Mouse (Mus musculus): ENCODE results near the gene Cyp2d22.
"Not testable (repeated sequence)": the region's sequence is repeated elsewhere in the genome, so short reads cannot be mapped to it uniquely, and the experiment has no call there.

The Cyp2d22 gene

DNA sequence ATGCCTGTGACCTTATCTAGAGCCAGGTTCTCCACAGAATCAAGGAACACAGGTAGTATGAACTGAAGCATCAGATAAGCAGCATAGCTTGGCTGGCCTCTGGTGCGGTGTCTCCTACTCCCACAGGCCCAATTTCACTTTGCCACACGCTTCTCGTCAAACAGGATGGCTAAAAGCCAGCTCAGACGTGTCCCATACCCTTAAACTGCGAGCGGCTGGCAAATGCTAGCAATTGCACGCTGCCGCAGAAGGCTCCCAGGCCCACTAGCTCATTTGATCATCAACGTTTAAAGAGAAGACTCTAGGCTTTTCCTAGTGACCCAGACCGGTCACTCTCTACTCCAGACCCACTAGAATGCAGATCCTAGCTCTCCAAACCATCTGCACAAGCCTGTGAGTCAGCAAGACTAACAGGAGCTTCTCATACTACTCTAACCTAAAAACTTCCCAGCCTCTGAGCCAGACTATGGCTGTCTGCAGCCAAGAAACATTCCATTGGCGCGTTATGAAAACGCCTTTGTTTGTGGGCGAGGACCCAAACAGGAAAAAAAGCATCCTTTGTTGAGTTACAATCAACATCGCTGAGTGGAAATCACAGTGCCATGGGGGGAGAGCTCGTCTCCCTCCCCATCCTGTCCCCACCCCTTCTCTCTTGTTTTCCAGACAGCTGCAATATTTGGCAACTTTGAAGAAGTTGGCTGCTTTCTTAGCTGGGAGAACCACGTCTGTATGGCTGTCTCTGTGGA is 3.5 kb downstream of the Cyp2d22 start:
- no peak for DNase-seq (ENCODE audit: low read depth, low spot score)

DNA sequence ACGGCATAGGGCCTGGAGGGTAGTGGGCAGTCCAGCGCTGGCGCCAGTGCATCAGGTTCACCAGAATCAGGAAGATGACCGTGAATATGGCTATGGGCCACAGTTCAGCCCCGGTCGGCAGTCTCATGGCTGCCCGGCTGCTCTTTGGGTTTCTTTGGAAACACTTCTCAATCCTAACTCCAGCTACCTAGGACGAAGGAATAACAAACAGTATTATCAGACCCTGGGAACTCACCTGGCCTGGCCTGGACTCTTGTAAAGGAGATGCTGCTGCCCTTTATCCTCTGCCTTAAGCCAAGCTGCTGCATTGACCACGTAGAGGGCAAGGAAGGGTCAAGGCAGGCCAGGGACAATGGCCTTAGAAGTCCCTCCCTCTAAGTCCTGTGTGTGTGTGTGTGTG is 4.2 kb downstream of the Cyp2d22 start:
- no peak for DNase-seq (ENCODE audit: low read depth, low spot score)

DNA sequence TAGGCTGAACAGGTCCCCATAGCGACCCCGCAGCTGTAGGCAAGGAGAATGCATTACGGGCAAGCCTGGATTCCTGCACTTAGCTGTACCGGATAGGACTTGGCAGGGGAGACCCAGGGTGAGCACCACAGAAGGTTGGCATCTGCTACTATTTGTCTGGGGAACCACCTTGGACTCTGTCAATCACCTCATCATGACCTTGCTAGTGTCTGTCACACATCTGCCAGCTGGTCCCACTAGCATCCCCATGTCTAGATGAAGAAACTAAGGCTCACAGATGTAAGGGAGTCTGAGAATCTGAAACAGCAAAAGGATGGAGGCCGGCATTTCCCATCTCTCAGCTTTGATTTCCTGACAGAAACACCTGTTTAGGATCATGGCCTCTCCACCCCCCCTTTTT is 5.6 kb downstream of the Cyp2d22 start:
- no peak for DNase-seq (ENCODE audit: low read depth, low spot score)

DNA sequence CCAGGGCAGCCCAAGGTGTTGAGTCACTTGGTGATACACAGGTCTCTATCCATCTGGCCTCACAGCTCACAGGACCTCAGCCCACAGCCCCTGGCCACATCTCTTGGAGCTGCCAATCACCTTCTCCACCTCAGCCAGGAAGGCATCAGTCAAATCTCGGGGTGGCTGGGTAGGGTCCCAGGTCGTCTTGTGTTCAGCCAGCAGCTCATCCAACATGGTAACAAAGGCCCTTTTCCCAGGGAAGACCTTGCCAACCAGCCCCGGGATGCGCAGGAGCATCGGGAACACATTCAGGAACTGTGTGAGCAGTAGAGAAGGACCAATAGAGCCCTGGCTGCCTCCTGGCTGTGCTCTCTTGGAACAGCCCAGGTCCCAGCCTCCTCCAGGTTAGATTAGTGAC is 7.1 kb downstream of the Cyp2d22 start:
- DNase-seq (ENCODE audit: low read depth, low spot score): no peak

DNA sequence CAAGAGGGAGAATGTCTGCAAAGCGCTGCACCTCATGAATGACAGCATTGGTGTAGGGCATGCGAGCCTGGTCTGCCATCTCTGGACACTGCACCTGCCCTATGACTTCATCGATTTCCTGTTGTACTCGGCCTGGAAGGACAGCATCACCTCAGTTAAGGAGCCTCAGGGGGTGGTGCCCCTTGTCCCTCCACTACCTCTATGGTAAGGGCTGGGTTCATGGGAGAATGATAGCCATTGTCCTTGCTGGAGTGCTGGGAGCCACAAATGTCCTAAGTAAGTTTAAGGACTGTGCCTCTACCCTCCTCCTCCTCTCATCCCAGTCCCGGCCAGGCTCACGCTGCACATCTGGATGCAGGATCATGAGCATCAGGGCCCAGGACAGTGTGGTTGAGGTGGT is 7.6 kb downstream of the Cyp2d22 start:
- DNase-seq (ENCODE audit: low read depth, low spot score): no peak

DNA sequence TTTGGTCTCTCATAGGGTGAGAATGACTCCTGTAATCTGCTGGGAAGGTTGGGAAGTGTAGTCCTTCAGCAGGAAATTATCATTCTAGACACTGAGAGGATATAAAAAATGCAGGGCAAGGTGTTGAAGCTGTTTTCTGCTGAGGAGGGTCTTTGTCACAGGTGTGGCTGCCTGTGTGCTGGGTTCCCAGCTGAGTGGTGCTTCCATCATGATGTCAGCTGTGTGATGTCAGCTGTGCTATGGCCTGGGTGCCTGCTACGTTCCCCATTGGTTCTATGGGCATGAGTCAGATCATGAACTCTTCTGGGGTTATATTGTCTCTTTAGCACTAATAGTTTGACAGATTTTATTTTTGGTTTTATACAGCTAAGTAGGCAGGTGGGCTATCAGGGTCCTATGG is 11.2 kb downstream of the Cyp2d22 start:
- DNase-seq (ENCODE audit: low read depth, low spot score): no peak

DNA sequence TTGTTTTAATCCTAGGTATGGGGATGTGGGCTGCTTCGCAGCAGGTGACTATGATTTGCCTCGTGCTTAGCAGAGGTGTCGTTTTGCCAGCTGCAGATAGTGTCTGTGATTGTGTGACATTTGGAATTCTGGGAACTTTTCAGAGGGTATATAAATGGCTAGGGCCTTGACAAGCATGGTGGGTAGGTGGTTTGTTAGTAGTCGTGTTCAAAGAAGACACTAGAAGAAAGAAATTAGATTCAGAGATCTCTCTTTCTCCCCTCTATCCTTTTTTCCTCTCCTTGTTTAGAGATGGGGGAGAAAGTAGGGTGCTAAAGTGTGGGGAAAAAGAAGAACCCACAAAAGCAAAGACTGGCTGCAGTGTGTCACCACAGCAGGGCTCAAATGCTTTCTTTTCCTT is 11.9 kb downstream of the Cyp2d22 start:
- no peak for DNase-seq (ENCODE audit: low read depth, low spot score)

DNA sequence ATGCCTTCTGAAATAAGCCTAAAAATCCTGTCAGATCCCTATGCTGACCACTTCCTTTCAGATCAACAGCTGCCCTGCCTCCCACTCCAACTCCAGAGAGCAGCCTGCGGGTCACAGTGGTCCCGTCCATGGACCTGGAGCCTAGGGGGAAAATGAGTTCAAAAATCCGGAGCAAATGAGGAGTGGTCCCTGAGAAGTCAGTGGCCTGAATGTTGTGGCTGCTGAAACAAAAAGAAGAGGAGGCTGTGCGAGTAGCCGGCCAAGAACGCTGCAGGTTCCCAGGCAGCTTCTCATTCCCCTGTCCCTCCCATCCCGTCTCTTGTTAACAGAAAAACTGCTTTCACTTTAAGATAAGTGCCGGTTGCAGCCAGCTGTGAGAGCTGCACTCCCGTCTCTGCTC is 15.5 kb downstream of the Cyp2d22 start:
- not testable (repeated sequence) for DNase-seq (ENCODE audit: low read depth, low spot score)

DNA sequence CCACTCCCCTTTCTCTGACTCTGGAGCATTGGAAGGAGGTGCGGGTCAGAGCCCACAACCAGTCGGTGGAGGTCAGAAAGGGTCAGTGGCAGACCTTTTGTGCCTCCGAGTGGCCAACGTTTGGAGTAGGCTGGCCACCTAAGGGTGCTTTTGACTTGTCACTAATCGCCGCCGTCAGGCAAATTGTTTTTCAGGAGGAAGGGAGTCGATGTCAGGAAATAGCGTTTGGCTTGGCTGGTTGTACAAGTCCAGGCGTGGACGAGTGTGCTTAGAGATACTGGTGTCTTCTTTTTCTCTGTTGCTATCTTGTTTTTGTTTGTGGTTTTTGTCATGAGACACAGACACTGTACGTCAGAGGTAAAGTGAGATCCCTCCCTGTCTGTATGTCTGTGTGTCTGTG is 16.3 kb downstream of the Cyp2d22 start:
- DNase-seq (ENCODE audit: low read depth, low spot score): not testable (repeated sequence)

DNA sequence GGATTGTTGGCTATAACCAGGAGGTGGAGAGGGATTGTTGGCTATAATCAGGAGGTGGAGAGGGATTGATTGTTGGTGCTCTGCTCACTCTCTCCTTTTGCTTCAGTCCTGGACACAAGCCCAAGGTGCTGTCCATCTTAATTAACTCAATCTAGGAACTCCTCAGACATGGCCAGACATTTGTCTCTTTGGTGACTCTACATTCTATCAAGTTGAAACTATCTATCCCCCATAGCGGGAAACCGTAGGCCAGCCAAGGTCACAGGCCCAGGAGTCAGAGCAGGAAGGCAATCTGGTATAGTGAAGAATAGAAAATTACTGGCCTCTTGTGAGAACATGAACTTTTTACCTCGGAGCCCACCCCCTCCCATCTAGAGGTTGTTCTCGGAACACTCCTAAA is 17.8 kb downstream of the Cyp2d22 start:
- no peak for DNase-seq (ENCODE audit: low read depth, low spot score)

DNA sequence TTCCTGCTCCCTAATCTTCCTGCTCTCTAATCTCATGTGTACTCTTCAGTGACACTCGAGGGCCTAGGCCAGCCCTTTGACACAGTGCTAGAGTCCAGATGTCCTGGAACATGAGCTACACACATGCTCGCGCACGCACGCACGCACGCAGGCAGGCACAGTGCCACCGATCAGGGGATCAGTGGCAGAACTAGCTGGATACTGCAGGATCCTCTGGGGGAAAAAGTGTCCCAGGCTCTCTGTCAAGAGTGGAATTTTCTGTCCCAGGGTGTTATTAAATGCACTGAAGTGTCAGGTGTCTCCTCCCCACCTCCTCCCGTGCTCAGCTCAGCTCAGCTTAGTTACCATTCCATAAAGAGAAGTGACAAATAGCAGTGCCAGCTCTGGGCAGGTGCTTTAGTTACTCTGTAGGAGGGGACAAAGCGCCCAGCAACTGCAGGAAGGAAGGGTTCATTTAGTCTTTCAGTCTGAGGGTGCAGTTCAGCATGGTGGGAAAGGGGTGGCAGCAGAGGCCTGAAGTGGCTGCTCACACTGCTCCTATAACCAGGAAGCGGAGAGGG is 18.5 kb downstream of the Cyp2d22 start:
- peak; percentile 60 for DNase-seq (ENCODE audit: low read depth, low spot score)

DNA sequence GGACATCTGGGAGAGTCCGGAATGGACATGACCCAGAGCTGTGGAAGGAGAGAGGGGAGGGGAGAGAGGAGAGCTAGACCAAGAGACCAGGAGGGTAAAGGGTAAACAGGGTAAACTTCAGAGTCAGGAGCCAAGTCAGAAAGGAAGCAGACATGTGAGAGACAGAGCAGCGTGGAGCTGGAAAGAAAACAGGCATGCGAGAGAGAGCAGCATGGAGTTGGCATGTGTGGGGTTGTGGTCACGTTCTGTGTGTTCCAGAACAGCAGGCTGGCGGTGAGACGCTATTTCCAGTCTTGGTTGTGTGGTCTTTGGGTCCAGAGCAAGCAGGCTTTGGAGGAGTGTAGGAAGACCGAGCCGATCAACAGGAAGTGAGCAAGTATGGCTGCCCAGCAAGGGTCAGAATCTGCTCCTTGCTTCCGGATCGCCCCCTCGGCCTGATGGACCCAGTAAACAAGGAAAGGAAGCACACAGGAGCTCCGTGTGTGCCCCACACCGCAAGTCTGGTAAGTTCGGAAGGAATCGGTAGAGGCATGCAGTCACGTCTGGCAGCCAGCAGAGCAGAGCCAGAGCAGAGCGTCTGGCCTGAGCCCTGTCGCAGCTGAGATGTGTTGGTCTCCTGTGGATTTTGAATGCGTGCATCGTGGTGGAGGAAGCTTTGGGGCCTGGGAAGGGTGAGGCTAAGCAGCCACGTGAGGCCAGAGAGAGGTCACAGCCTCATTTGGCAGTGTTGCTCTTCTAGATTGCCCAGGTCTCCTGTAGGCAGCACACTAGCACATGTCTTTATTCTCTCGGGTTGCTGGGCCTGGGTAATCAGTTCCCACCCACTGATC is 21.4 kb downstream of the Cyp2d22 start:
- no peak for DNase-seq (ENCODE audit: low read depth, low spot score)

DNA sequence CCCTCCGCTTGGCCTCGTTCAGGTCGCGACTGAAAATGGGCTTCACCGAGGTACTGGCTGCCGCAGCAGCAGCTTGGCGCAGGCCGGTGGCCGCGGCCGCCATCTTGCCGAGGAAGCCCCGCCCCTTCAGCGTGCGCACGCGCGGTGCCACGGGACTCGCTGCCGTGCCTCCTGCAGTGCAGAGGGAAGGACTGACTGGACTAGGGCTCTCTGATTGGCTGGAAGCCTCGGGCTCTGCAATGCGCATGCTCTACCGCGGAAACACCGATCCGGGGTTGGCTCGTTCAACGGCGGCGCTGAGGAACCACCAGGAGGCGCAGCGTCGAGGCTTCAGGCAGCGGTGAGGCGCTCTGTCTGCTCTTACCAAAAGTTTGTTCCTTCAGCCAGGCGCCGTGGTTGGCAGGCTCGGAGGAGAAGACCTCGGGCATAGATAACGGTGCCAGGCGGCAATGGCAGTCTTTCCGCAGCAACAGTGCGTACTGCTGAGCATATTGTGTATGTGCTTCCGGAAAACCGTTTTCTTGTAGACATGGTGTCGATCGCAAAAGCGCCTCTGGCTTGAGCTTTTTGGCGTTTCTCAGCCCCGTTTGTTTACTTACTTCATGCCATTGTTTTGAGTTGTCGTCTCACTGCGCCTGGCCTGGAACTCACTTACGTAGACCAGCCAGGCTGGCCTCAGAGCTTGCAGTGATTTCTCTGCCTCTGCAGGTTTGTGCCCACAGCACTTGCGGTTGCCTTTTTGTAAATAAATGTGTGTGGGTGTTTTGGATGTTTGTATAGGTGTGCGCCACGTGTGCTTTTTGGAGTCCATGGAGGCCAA is 25.7 kb downstream of the Cyp2d22 start, which contains the start of gene Ndufa6:
Gene Ndufa6, minus strand, starts transcription at position 197 of the 820 bp plus-strand sequence.
- peak; percentile 99 for DNase-seq (ENCODE audit: low read depth, low spot score)

DNA sequence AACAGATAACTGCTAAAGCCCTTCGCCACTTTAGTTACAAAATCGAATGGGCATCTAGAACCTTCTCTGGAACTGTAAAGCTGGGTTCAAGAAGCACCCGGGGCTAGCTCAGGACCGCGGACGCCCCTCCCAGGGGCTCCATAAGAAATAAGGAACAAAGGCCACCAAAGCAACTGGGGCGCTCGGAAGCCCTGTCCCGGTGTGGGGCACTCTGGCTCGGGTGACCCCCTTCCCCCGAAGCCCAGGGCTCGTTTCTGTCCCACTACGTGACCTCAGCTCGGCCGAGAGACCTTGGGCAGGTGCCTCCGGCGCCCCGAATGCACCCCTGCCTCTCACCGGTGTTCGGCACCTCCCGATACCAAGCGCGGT is 26.3 kb downstream of the Cyp2d22 start:
- no peak for DNase-seq (ENCODE audit: low read depth, low spot score)

DNA sequence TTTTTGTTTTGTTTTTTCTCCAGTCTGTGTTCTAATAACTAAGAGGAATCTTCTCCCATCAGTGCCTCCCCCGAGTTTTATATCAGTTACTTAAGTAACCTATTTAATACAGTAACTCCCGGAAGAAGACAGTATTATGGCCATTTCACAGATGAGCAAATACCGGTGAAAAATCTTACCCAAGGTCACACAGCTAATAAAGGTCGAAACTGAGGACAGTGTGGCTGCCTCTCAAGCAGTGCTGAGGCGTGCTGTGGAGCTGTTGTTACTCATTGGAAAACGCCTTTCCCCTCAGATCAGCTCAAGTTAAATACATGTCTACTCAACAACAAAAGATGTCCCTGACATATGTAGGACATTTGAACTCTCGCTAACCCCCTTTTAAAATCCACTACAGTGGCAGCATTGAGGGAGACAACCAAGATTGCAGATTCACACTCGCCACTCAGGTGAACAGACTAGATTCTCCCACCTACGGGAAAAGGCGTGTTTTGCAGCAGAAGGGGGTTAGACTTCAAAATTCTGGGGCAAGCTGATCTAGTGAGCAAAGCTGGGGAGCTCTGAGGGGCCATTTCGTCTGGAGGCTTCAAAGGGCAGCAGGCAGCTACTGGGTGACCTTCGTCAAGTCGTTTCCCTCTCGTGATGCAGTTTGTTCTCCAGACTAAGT is 26.8 kb downstream of the Cyp2d22 start:
- DNase-seq (ENCODE audit: low read depth, low spot score): peak; percentile 59

DNA sequence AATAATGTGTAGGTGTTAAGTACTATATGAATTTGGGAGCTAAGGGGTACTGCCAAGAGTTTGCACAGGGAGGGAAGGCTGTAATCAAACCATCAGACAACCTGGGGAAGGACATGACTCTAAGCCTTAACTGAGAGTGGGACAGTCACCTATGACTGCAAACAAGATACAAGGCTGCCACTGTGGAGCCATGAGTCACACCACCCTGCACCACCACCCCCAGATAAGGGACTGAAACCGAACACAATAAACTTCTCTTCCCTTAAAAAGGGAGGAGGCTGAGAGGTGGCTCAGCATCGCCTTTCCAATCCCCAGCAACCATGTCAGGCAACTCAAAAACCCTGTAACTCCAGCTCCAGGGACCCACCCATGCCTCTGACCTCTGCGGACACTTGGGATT is 28.6 kb downstream of the Cyp2d22 start:
- no peak for DNase-seq (ENCODE audit: low read depth, low spot score)

DNA sequence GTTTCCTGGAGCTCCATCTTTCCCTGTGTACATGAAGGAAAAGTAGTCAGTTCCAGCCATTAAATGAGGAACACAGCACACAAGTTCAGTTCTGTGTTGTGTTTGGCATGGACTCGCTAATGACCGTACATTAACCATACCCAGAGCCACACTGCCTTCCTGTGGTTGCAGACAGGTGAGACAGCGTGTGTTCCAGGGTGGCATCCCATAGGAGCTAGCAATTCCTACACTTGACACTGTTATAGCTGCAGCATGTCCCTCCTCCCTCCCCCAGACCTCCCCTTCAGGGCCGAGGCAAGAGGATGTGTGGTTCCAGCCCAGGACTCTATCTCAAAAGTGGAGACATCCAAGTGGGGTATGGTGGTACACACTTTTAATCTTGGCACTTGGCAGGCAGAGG is 29.7 kb downstream of the Cyp2d22 start:
- no peak for DNase-seq (ENCODE audit: low read depth, low spot score)

DNA sequence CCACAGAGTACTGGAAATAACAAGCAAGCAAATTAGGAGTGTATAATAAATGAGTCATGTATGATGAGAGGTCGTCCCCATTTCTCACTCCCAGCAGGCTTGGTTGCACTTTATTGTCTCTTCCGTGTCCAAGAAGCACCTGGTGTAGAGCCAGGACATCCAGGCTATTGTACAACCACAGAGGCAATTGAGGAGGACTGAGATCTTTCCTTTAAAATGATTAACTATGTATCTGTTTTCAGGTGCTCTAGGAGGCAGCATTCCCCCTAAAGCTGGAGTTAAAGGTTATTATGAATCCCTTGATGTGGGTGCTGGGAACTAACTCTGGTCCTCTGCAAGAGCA is 31.1 kb downstream of the Cyp2d22 start:
- no peak for DNase-seq (ENCODE audit: low read depth, low spot score)

DNA sequence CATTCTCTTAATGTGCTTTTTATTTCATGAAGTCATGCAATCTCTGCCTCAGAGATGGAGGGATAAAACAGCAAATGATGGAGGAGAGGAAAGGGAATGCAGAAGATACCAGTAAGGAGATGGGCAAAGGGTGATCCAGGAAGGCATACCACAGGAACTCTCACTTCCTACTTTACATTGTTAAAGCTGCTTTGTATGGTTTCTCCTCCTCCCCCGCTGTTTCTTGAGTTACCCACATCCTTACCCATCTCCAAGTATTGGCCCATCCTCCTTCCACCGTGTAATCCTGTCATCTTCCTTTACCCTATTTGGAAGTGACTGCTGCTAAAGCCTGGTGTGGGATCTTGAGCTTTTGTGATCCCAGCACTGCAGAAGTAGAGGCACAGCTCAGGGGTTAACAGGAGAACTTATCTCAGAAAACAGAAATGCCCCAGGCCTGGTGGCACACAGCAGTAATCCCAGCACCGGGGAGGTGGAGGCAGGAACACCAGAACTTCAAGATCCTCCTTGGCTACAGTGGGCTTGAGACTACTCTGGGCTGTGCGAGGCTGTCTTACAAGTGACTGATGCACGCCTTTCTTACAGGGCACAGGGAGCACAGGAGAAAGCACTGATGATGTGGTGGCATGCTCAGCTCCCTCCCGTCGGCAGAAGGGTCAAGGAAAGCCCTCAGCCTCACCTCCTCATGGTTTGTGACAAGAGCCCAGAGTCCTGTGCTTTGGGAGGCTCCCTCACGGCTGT is 31.6 kb downstream of the Cyp2d22 start:
- DNase-seq (ENCODE audit: low read depth, low spot score): no peak

DNA sequence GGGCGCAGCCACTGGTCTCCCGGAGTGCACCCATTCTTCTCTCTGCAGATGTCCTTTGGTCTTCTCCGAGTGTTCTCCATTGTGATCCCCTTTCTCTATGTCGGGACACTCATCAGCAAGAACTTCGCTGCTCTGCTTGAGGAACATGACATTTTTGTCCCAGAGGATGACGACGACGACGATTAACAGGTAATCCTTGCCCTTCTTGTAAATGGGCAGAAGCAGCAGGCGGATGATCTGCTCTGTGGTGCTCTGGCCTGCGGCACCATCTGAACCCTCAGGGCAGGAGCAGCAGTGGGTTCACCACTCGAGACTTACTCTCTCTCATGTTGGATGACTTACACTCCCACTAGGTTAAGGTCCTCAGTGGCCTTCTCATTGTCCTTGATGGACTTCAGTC is 32.2 kb downstream of the Cyp2d22 start:
- DNase-seq (ENCODE audit: low read depth, low spot score): no peak

DNA sequence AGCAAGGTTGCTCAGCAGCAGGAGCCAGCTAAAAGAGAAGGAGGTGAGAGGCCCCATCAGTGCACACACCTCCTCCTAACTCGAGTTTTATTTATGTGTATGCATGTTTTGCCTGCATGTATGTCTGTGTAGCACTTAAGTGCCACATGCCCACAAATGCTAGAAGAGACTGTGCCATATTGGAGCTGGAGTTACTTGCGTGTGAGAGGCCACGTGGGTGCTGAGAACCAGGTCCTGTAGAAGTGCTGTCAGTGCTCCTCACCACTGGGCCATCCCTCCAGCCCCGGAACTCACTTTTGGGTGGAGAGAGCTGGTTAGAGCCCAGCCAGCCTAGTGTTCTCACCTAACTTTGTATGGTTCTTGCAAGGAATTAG is 32.8 kb downstream of the Cyp2d22 start:
- no peak for DNase-seq (ENCODE audit: low read depth, low spot score)

Measured in ES-CJ7 (cell line).